Mouse (Mus musculus) CH12.LX (cell line): Measurements from ENCODE around the gene Pcyt2. TPM values are rescaled to one million over a fixed set of nuclear protein-coding genes. Genes with fewer than 3 reads are reported as not detected.
A peak's percentile ranks its signal among the peaks of the same experiment; 100 is the strongest.

Experiments used
- DNase-seq: peaks from one replicate; pipeline ENCODE4 v3.0.0-alpha.2; 2013; ENCODE audit errors: extremely low read depth
- H3K27ac ChIP-seq: 2 replicates; pipeline ENCODE4 v1.5.1; 2012; ENCODE audit warnings: low read depth, mild to moderate bottlenecking, control low read depth, moderate library complexity; ENCODE audit not compliant: insufficient read depth
- H3K27me3 ChIP-seq: replicated peaks from 2 replicates; pipeline ENCODE3; 2012; ENCODE audit warnings: inconsistent platforms
- H3K36me3 ChIP-seq, 2 experiments: replicated peaks in 1 of 2; 2 replicates each; pipeline versions ENCODE3 to v1.6.1; 2012; ENCODE audit warnings: inconsistent platforms in 1 of 2, low read length in 1 of 2, mild to moderate bottlenecking in 1 of 2, mixed read lengths in 1 of 2, moderate library complexity in 1 of 2; ENCODE audit not compliant: control insufficient read depth in 1 of 2, insufficient read depth in 1 of 2
- H3K4me1 ChIP-seq, 2 experiments: 2 replicates each; pipeline ENCODE4 v1.6.1; 2012; ENCODE audit warnings: inconsistent platforms in 1 of 2, moderate library complexity in 1 of 2; ENCODE audit not compliant: insufficient read depth in 2 of 2, control insufficient read depth in 1 of 2
- H3K4me2 ChIP-seq: 2 replicates; pipeline ENCODE4 v1.6.1; 2012; ENCODE audit warnings: low read depth, mild to moderate bottlenecking, control low read depth; ENCODE audit not compliant: poor library complexity, insufficient read depth, severe bottlenecking
- H3K4me3 ChIP-seq, 3 experiments: fragments of 150-350 bp in 1 of 3; sonication (generic) in 1 of 3; replicated peaks in 1 of 3; 2 replicates each; pipeline versions ENCODE3 to v1.5.1; 2011 to 2012; ENCODE audit warnings: low read depth in 2 of 3, low read length in 2 of 3, mild to moderate bottlenecking in 2 of 3, moderate library complexity in 2 of 3, control low read depth in 1 of 3, improper control_type of control experiment in 1 of 3, inconsistent platforms in 1 of 3, mixed read lengths in 1 of 3; ENCODE audit not compliant: poor library complexity in 1 of 3
- H3K79me2 ChIP-seq: replicated peaks from 2 replicates; pipeline ENCODE4 v1.6.1; 2012; ENCODE audit warnings: mild to moderate bottlenecking, moderate library complexity; ENCODE audit not compliant: control insufficient read depth, poor library complexity, insufficient read depth, severe bottlenecking; ENCODE audit errors: extremely low read depth
- H3K9ac ChIP-seq: 2 replicates; pipeline ENCODE4 v1.6.1; 2012; ENCODE audit warnings: low read depth, mild to moderate bottlenecking, control low read depth, moderate library complexity; ENCODE audit not compliant: insufficient read depth
- H3K9me3 ChIP-seq: replicated peaks from 2 replicates; pipeline ENCODE3; 2012; ENCODE audit warnings: low read length, inconsistent platforms, mixed read lengths
- CHD1 ChIP-seq: IDR thresholded peaks from 2 replicates; pipeline ENCODE4 v1.6.1; 2012; ENCODE audit warnings: low read depth, low read length, improper control_type of control experiment, inconsistent platforms
- CTCF ChIP-seq, 2 experiments: IDR thresholded peaks in 1 of 2; conservative IDR thresholded peaks in 1 of 2; 2 replicates each; pipeline ENCODE4 v1.5.1; 2011 to 2012; ENCODE audit warnings: low read depth in 2 of 2, low read length in 2 of 2, improper control_type of control experiment in 1 of 2, inconsistent platforms in 1 of 2, mild to moderate bottlenecking in 1 of 2, moderate library complexity in 1 of 2
- E2F4 ChIP-seq: IDR thresholded peaks from 2 replicates; pipeline ENCODE4 v1.6.1; 2011; ENCODE audit warnings: low read depth, low read length, improper control_type of control experiment; ENCODE audit not compliant: insufficient replicate concordance
- ELF1 ChIP-seq: IDR thresholded peaks from 2 replicates; pipeline ENCODE4 v1.6.1; 2014; ENCODE audit warnings: low read depth, mild to moderate bottlenecking, inconsistent platforms, low read length, improper control_type of control experiment
- EP300 ChIP-seq: IDR thresholded peaks from 2 replicates; pipeline ENCODE4 v1.6.1; 2011; ENCODE audit warnings: low read length, improper control_type of control experiment
- ETS1 ChIP-seq: conservative IDR thresholded peaks from 2 replicates; pipeline ENCODE4 v1.6.1; 2012; ENCODE audit warnings: low read depth, mild to moderate bottlenecking, inconsistent platforms, low read length, improper control_type of control experiment, moderate library complexity
- IRF4 ChIP-seq: IDR thresholded peaks from 2 replicates; pipeline ENCODE4 v1.6.1; 2014; ENCODE audit warnings: low read depth, mild to moderate bottlenecking, inconsistent platforms, low read length, improper control_type of control experiment
- JUN ChIP-seq: IDR thresholded peaks from 2 replicates; pipeline ENCODE4 v1.6.1; 2011; ENCODE audit warnings: low read depth, mild to moderate bottlenecking, low read length, improper control_type of control experiment, moderate library complexity; ENCODE audit not compliant: insufficient read depth
- JUND ChIP-seq: conservative IDR thresholded peaks from 2 replicates; pipeline ENCODE4 v1.6.1; 2011; ENCODE audit warnings: low read depth, low read length, improper control_type of control experiment
- KAT2A ChIP-seq: IDR thresholded peaks from 2 replicates; pipeline ENCODE4 v1.6.1; 2012; ENCODE audit warnings: low read length, improper control_type of control experiment, inconsistent platforms; ENCODE audit not compliant: insufficient replicate concordance
- MAX ChIP-seq: IDR thresholded peaks from 2 replicates; pipeline ENCODE4 v1.6.1; 2011; ENCODE audit warnings: low read length, improper control_type of control experiment
- MAZ ChIP-seq: IDR thresholded peaks from 2 replicates; pipeline ENCODE4 v1.6.1; 2012; ENCODE audit warnings: low read depth, mild to moderate bottlenecking, inconsistent platforms, low read length, improper control_type of control experiment, moderate library complexity
- MXI1 ChIP-seq: IDR thresholded peaks from 2 replicates; pipeline ENCODE4 v1.6.1; 2011; ENCODE audit warnings: mild to moderate bottlenecking, low read depth, low read length, improper control_type of control experiment
- NELFE ChIP-seq: IDR thresholded peaks from 2 replicates; pipeline ENCODE4 v1.6.1; 2011; ENCODE audit warnings: low read depth, low read length, improper control_type of control experiment
- NRF1 ChIP-seq: IDR thresholded peaks from 2 replicates; pipeline ENCODE4 v1.6.1; 2014; ENCODE audit warnings: low read depth, mild to moderate bottlenecking, inconsistent platforms, low read length, improper control_type of control experiment, moderate library complexity
- POLR2A ChIP-seq: IDR thresholded peaks from 2 replicates; pipeline ENCODE4 v1.6.1; 2011; ENCODE audit warnings: low read depth, mild to moderate bottlenecking, improper control_type of control experiment, low read length
- POLR2AphosphoS2 ChIP-seq: IDR thresholded peaks from 2 replicates; pipeline ENCODE4 v1.6.1; 2011; ENCODE audit warnings: low read depth, low read length, improper control_type of control experiment
- RCOR1 ChIP-seq: conservative IDR thresholded peaks from 2 replicates; pipeline ENCODE4 v1.6.1; 2012; ENCODE audit warnings: low read depth, mild to moderate bottlenecking, inconsistent platforms, low read length, improper control_type of control experiment
- SIN3A ChIP-seq: IDR thresholded peaks from 2 replicates; pipeline ENCODE4 v1.6.1; 2012; ENCODE audit warnings: low read length, improper control_type of control experiment, inconsistent platforms
- TBP ChIP-seq: conservative IDR thresholded peaks from 2 replicates; pipeline ENCODE4 v1.6.1; 2011; ENCODE audit warnings: low read depth, low read length, improper control_type of control experiment
- UBTF ChIP-seq: IDR thresholded peaks from 2 replicates; pipeline ENCODE4 v1.6.1; 2012; ENCODE audit warnings: low read depth, mild to moderate bottlenecking, inconsistent platforms, low read length, improper control_type of control experiment, moderate library complexity
- ZC3H11A ChIP-seq: IDR thresholded peaks from 2 replicates; pipeline ENCODE4 v1.6.1; 2012; ENCODE audit warnings: low read depth, mild to moderate bottlenecking, inconsistent platforms, low read length, improper control_type of control experiment
- dilution Hi-C: fragments of 300-500 bp; cut with MboI; formaldehyde crosslinking; loops from 2 replicates; pipeline ENCODE4 v1.14.3; 2020; ENCODE audit warnings: low sequenced_read_pairs; ENCODE audit not compliant: extremely low pct_unique_long_range_greater_than_20kb, extremely low pct_ligation_motif_present
- in situ Hi-C: fragments of 300-500 bp; cut with MboI; formaldehyde crosslinking; loops from 3 replicates; pipeline ENCODE4 v1.14.3; 2019; ENCODE audit warnings: low sequenced_read_pairs, low pct_ligation_motif_present, low pct_unique_long_range_greater_than_20kb, mixed read lengths
- polyA plus RNA-seq: library from polyadenylated mRNA; unstranded; fragments of >175 nt; gene quantifications from 2 replicates; pipeline ENCODE4 v1.2.1, GENCODE M21; 2012; ENCODE audit warnings: low read depth; ENCODE audit not compliant: insufficient read length
- total RNA-seq, 2 experiments: library from RNA; depleted of rRNA; stranded (reverse); fragments of 300-350 nt in 1 of 2; fragments of >200 nt in 1 of 2; gene quantifications; 2 replicates each; pipeline ENCODE4 v1.2.3; 2012 to 2014

Gene Pcyt2
- total and polyA plus RNA-seq, 3 experiments = 154 to 166 (median 155) TPM

DNA sequence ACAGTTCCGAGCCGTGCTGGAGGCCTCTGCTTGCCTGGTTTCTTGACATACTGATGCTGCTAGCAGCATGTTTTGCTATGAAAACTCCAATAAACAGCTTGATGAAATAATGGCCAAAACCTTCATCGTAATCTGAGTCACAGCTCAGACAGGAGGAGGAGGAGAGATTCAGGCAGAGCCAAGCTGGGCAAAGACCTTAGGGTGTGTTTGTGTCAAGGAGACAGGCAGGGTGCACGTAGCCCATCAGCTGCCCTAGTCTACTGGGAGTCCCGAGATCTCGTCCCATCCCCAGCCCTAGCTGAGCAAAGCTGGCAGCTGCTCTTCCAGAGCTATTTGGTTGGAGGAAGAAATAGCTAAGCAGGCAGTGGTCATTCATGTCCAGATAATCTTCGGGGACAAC lies 12.1 kb downstream of the Pcyt2 start:
- dilution Hi-C loops = no loop called here
- no peak overlapping the region for H3K27ac ChIP-seq
- TF ChIP-seq IRF4 (no peak), RCOR1 (no peak), TBP (no peak), JUN (no peak), POLR2A (no peak), SIN3A (no peak), MAX (no peak), CHD1 (no peak), NRF1 (no peak), EP300 (no peak)
- no peaks in the 10 kb centered on the region for H3K79me2 ChIP-seq
- in situ Hi-C loops = no loop called here
- no peaks in the 10 kb centered on the region for H3K27me3 ChIP-seq
- peaks cover 0 to 10% of the 10 kb centered on the region in 2 experiments; a peak in 2 of 4 replicates for H3K4me1 ChIP-seq
- H3K9ac ChIP-seq = no peak overlapping the region
- peaks cover 63 to 95% of the 10 kb centered on the region in 2 experiments for H3K36me3 ChIP-seq
- no peak for DNase-seq
- no peak overlapping the region for H3K4me3 ChIP-seq
- no peaks in the 10 kb centered on the region for H3K9me3 ChIP-seq
- H3K4me2 ChIP-seq = no peak overlapping the region

DNA sequence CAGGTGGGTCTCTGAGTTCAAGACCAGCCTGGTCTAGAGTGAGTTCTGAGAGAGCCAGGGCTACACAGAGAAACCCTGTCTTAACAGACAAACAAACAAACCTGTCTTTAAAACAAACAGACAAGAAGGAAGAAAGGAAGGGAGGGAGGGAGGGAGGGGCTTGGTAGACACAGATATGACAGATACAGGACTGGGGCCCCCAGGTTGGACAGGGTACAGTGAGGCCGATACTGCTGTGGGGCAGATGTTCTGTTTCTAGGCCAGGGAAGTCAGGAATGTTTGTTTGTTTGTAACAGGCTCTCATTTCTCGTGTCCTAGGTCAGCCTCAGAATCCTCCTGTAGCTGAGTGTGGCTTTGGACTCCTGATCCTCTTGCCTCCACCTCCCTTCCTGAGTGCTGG lies 14.2 kb downstream of the Pcyt2 start:
- peaks cover 50 to 84% of the 10 kb centered on the region in 2 experiments for H3K36me3 ChIP-seq
- TF ChIP-seq NELFE (no peak), MXI1 (no peak), E2F4 (no peak), IRF4 (no peak), ETS1 (no peak)
- TF ChIP-seq, all 38 proteins: peak for 0

DNA sequence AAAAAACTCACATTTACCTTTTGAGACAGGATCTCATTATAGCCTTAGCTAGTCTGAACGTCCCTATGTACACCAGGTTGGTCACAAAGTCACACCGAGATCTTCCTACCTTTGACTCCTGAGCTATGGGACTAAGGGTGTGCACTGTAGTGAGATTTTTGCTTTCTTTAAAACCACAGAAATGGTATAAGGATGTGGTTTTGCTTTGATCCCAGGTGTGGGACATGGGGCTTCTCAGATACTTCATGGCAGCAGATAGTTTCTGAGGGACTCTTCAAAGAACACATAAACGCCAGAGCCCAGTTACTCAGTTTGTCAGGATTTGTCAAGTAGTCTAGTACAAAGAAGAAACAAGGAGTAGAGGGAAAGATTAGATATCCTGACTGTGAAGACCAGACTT lies 17.0 kb downstream of the Pcyt2 start:
- peaks cover 8 to 37% of the 10 kb centered on the region in 2 experiments for H3K4me1 ChIP-seq
- TF ChIP-seq KAT2A (no peak), POLR2AphosphoS2 (no peak), NRF1 (no peak), MAZ (no peak), RCOR1 (no peak), UBTF (no peak), CHD1 (no peak), NELFE (no peak), IRF4 (no peak), JUND (no peak), CTCF (conservative IDR thresholded peaks at IDR 0.05 in 1 of 2, IDR thresholded peaks at IDR 0.05 in 1 of 2; ENCODE audit: low read depth in 2 of 2, low read length in 2 of 2) (no peak), ZC3H11A (no peak), JUN (no peak), ELF1 (no peak), ETS1 (no peak)
- no peak overlapping the region for H3K4me3 ChIP-seq
- no peak for DNase-seq
- H3K9me3 ChIP-seq = no peaks in the 10 kb centered on the region
- H3K36me3 ChIP-seq = peaks cover 41 to 70% of the 10 kb centered on the region in 2 experiments
- in situ Hi-C loops = no loop called here
- peaks cover 35% of the 10 kb centered on the region for H3K79me2 ChIP-seq
- H3K27ac ChIP-seq = no peak overlapping the region
- no peaks in the 10 kb centered on the region for H3K27me3 ChIP-seq
- dilution Hi-C loops = no loop called here
- H3K9ac ChIP-seq = no peak overlapping the region
- H3K4me2 ChIP-seq = 0 out of 2 replicates have a peak overlapping the region, but pooled peaks have one; percentile 4

More for the DNA sequence above, 14.2 kb downstream of the Pcyt2 start:
- no peaks in the 10 kb centered on the region for H3K9me3 ChIP-seq
- no peaks in the 10 kb centered on the region for H3K27me3 ChIP-seq
- H3K27ac ChIP-seq = no peak overlapping the region
- dilution Hi-C loops (no loop called here), in situ Hi-C loops (no loop called here)
- H3K79me2 ChIP-seq = peaks cover 11% of the 10 kb centered on the region; the same call in 1 of the 2 replicates
- H3K4me1 ChIP-seq = peaks cover 3 to 22% of the 10 kb centered on the region in 2 experiments; a peak in 3 of 4 replicates
- H3K4me2 ChIP-seq = no peak overlapping the region
- no peak overlapping the region for H3K9ac ChIP-seq
- DNase-seq = no peak
- H3K4me3 ChIP-seq = no peak overlapping the region
